Mouse (Mus musculus): ENCODE measurements at regions not wholly inside any gene's neighbourhood (a gene's known extent, or its start where the extent isn't known, plus 50 kb on each side); places are given as distances from the start of the nearest gene placed in this dataset.

- TF ChIP-seq POLR2A (IDR thresholded peaks at IDR 0.05; ENCODE audit: borderline replicate concordance, insufficient read depth, low read length) (no peak), CTCF (IDR thresholded peaks at IDR 0.05; ENCODE audit: borderline replicate concordance, insufficient read depth, low read depth, low read length) (no peak)
Measured at GRCm38 (mm10) chr3:42895787-42896186, 1153.4 kb downstream of the D3Ertd751e start.

All from cerebellum, adult 2 months (tissue).